Mouse (Mus musculus): ENCODE measurements around the gene Krtcap3. TPM values are rescaled to one million over a fixed set of nuclear protein-coding genes. Genes with fewer than 3 reads are reported as not detected.

Gene Krtcap3
- polyA plus RNA-seq, 1 experiment: 205 TPM

GRCm38 (mm10) chr5:31298486-31298885 is 47.0 kb downstream of the Krtcap3 start:
- WGBS: 14% methylated on average over 2 of the region's 2 CpGs
- Histone ChIP-seq H3K27ac (ENCODE audit: insufficient read depth, low read depth, low read length) (no peak overlapping the region), H3K4me3 (ENCODE audit: low read depth, low read length) (no peak overlapping the region), H3K36me3 (ENCODE audit: control insufficient read depth, insufficient read depth, low read length) (no peaks in the 10 kb centered on the region), H3K4me1 (ENCODE audit: control insufficient read depth, insufficient read depth, insufficient read length, low read length) (peaks cover 10% of the 10 kb centered on the region), H3K27me3 (ENCODE audit: control insufficient read depth, insufficient read depth, low read length) (peaks cover 18% of the 10 kb centered on the region)
- no peak for TF ChIP-seq POLR2A (IDR thresholded peaks at IDR 0.05; ENCODE audit: low read depth, low read length)
- TF ChIP-seq CTCF (IDR thresholded peaks at IDR 0.05; ENCODE audit: extremely low read depth, insufficient read length, insufficient replicate concordance, low read depth, low read length): no peak

- Histone ChIP-seq H3K27ac (ENCODE audit: insufficient read depth, low read depth, low read length) (no peak overlapping the region), H3K4me1 (ENCODE audit: control insufficient read depth, insufficient read depth, insufficient read length, low read length) (peaks cover 3% of the 10 kb centered on the region; the same call in 1 of the 2 replicates), H3K4me3 (ENCODE audit: low read depth, low read length) (no peak overlapping the region), H3K27me3 (ENCODE audit: control insufficient read depth, insufficient read depth, low read length) (peaks cover 9% of the 10 kb centered on the region; the same call in 1 of the 2 replicates), H3K36me3 (ENCODE audit: control insufficient read depth, insufficient read depth, low read length) (no peaks in the 10 kb centered on the region)
- WGBS: 71% methylated on average over 8 of the region's 8 CpGs
- TF ChIP-seq CTCF (IDR thresholded peaks at IDR 0.05; ENCODE audit: extremely low read depth, insufficient read length, insufficient replicate concordance, low read depth, low read length) (no peak), POLR2A (IDR thresholded peaks at IDR 0.05; ENCODE audit: low read depth, low read length) (no peak)
These were observed 50.4 kb downstream of the Krtcap3 start for GRCm38 (mm10) chr5:31301866-31302265.

Other genes with a start within 250 kb of the Krtcap3 start
- gene Atraid, start 203.4 kb upstream of the Krtcap3 start, polyA plus RNA-seq (2012; rRNA removed): 29.3 and 51.4 TPM in 2 replicates
- gene Slc5a6, start 202.8 kb upstream of the Krtcap3 start, polyA plus RNA-seq (2012; rRNA removed): 14.5 and 75.0 TPM in 2 replicates
- 15.4 and 17.5 TPM in 2 replicates for gene Cad, start 196.9 kb upstream of the Krtcap3 start, polyA plus RNA-seq (2012; rRNA removed)
- not detected in 2 replicates for gene Dnajc5g, start 145.4 kb upstream of the Krtcap3 start, polyA plus RNA-seq (2012; rRNA removed)
- 0.15 and 0.17 TPM in 2 replicates for gene Slc30a3, start 143.5 kb upstream of the Krtcap3 start, polyA plus RNA-seq (2012; rRNA removed)
- gene Trim54, start 135.0 kb upstream of the Krtcap3 start, polyA plus RNA-seq (2012; rRNA removed): not detected in 2 replicates
- gene Ucn, start 112.9 kb upstream of the Krtcap3 start, polyA plus RNA-seq (2012; rRNA removed): not detected in 2 replicates
- gene Mpv17, start 97.4 kb upstream of the Krtcap3 start, polyA plus RNA-seq (2012; rRNA removed): 29.1 and 33.2 TPM in 2 replicates
- 0.98 and 4.1 TPM in 2 replicates for gene Gm29609, start 71.8 kb upstream of the Krtcap3 start, polyA plus RNA-seq (2012; rRNA removed)
- gene Gtf3c2, start 71.5 kb upstream of the Krtcap3 start, polyA plus RNA-seq (2012; rRNA removed): 16.3 and 21.9 TPM in 2 replicates
- gene Snx17, start 58.5 kb upstream of the Krtcap3 start, polyA plus RNA-seq (2012; rRNA removed): 37.8 and 56.9 TPM in 2 replicates
- 30.6 and 43.2 TPM in 2 replicates for gene Eif2b4, start 58.3 kb upstream of the Krtcap3 start, polyA plus RNA-seq (2012; rRNA removed)
- gene Zfp513, start 49.4 kb upstream of the Krtcap3 start, polyA plus RNA-seq (2012; rRNA removed): 29.0 and 65.0 TPM in 2 replicates
- gene Ppm1g, start 31.0 kb upstream of the Krtcap3 start, polyA plus RNA-seq (2012; rRNA removed): 39.3 and 67.7 TPM in 2 replicates
- 98.0 and 232 TPM in 2 replicates for gene Nrbp1, start 10.8 kb upstream of the Krtcap3 start, polyA plus RNA-seq (2012; rRNA removed)
- 0.82 TPM in 1 of 2 replicates, not detected in the other for gene Gm9970, start 10.5 kb upstream of the Krtcap3 start, polyA plus RNA-seq (2012; rRNA removed)
- gene Ift172, start 39.4 kb downstream of the Krtcap3 start, polyA plus RNA-seq (2012; rRNA removed): 18.1 and 20.9 TPM in 2 replicates
- 1.7 and 1.8 TPM in 2 replicates for gene Fndc4, start 44.4 kb downstream of the Krtcap3 start, polyA plus RNA-seq (2012; rRNA removed)
- 0.05 TPM in 1 of 2 replicates, not detected in the other for gene Gckr, start 45.8 kb downstream of the Krtcap3 start, polyA plus RNA-seq (2012; rRNA removed)
- gene Zfp512, start 200.7 kb downstream of the Krtcap3 start, polyA plus RNA-seq (2012; rRNA removed): 2.4 and 4.1 TPM in 2 replicates
- gene 4930548H24Rik, start 234.0 kb downstream of the Krtcap3 start, polyA plus RNA-seq (2012; rRNA removed): 0.04 TPM in 1 of 2 replicates, not detected in the other
- 1.9 and 3.1 TPM in 2 replicates for gene Gpn1, start 243.1 kb downstream of the Krtcap3 start, polyA plus RNA-seq (2012; rRNA removed)